Mouse (Mus musculus) embryonic fibroblast, embryonic 13.5 days (primary cell): Measurements from ENCODE around the gene Gfi1. TPM values are rescaled to one million over a fixed set of nuclear protein-coding genes. Genes with fewer than 3 reads are reported as not detected.
A peak's percentile ranks its signal among the peaks of the same experiment; 100 is the strongest.

Experiments
- H3K27ac ChIP-seq: 2 replicates; pipeline ENCODE4 v1.5.1; 2012; ENCODE audit warnings: low read length, control low read depth, inconsistent platforms; ENCODE audit not compliant: insufficient read depth
- H3K4me1 ChIP-seq: 2 replicates; pipeline ENCODE4 v1.6.1; 2011; ENCODE audit warnings: low read length; ENCODE audit not compliant: control insufficient read depth, insufficient read depth
- H3K4me3 ChIP-seq: 2 replicates; pipeline ENCODE4 v1.5.1; 2011; ENCODE audit warnings: mild to moderate bottlenecking, control low read depth, low read length; ENCODE audit not compliant: insufficient read depth
- CTCF ChIP-seq: IDR thresholded peaks from 2 replicates; pipeline ENCODE4 v1.5.1; 2011; ENCODE audit warnings: mild to moderate bottlenecking, control low read depth, low read length, moderate library complexity, borderline replicate concordance; ENCODE audit not compliant: insufficient read depth
- POLR2A ChIP-seq: IDR thresholded peaks from 2 replicates; pipeline ENCODE4 v1.6.1; 2011; ENCODE audit warnings: low read depth, mild to moderate bottlenecking, control low read depth, low read length, moderate library complexity
- polyA plus RNA-seq: library from polyadenylated mRNA; stranded (reverse); fragments of >200 nt; gene quantifications from 2 replicates; pipeline ENCODE4 v1.2.4, GENCODE M21; 2011; ENCODE audit warnings: low read depth; ENCODE audit not compliant: missing spikeins, insufficient read length

Gfi1 gene
- polyA plus RNA-seq, 1 experiment = not detected

DNA sequence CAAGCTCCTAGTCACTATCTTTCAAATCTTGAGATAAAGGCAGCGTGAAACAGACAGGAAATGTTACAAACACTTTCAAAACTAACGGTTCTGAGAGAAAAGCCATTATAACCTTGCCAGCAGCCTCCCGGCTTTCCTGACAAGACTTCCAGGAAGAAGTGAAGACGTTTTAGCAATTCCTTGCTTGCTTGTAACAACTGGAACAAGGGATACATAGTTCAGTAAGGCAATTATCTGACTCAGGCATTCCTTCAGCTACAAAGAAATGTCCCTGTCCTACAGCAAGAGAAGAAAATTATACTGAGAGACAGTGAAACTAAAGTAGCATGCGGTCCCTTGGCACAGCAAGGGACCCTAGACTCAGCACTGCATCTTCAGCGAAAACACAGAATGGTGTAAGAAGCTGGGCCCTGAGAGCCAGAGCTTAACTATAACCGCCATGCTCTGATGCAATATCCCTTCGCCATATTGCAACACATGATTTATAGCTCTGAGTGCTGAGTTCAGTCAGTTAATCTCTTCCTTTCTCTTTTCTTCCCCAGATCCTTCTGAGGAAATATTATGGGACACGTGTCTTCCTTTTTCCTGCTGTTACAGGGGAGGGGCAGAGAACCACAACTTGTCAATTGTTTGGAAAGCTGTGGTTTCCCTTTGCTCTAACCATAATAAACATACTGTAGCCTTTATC, 23.5 kb upstream of the Gfi1 start:
- Histone ChIP-seq H3K27ac (peak overlapping the region; percentile 88), H3K4me1 (peaks cover 9% of the 10 kb centered on the region), H3K4me3 (no peak overlapping the region)
- 0 out of 2 replicates have a peak, but pooled peaks have one; percentile 12 for TF ChIP-seq POLR2A
- no peak for TF ChIP-seq CTCF

DNA sequence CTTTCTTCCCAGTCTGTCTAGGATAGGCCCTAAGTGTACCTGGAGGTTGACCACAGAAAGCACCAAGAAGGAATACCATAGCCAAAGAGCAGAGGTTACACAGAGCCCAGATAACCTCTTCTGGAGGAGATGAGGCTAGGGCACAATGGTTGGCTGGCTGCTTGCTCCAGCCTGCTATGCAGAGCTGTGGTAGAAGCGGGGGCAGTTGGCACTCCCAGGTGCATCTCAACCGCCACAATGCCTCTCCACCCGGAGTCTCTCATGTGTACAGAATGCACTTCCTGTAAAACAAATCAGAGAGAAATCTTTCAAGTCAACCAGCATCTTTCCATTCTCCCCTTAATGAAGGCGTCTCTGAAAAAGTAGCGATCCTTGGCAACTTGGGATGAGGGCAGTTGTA, 13.2 kb upstream of the Gfi1 start:
- no peak for TF ChIP-seq CTCF
- no peak for TF ChIP-seq POLR2A
- H3K4me1 ChIP-seq = no peaks in the 10 kb centered on the region
- no peak overlapping the region for H3K27ac ChIP-seq
- no peak overlapping the region for H3K4me3 ChIP-seq

DNA sequence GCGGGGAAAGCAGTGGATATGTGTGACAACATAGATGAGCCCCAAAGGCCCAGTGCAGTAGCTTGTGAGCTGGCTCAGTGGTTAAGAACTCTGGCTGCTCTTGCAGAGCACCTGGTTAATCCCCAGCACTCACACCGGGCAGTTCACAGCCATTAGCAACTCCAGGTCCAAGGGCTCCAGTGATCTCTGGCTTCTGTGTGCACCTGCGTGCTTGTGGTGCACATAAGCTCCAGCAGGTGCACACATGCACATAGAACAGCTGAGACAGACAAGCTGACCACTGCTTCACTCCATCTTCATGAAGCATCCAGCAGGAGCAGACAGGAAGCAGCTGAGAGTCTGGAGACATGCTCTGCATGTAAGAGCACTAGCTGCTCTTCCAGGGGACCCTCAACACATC, 12.5 kb upstream of the Gfi1 start:
- TF ChIP-seq POLR2A (no peak), CTCF (no peak)
- Histone ChIP-seq H3K4me1 (no peaks in the 10 kb centered on the region), H3K4me3 (no peak overlapping the region), H3K27ac (no peak overlapping the region)

- TF ChIP-seq CTCF = no peak
- no peak for TF ChIP-seq POLR2A
- no peak overlapping the region for H3K4me3 ChIP-seq
- no peak overlapping the region for H3K27ac ChIP-seq
- H3K4me1 ChIP-seq = no peaks in the 10 kb centered on the region
Observed at GRCm38 (mm10) chr5:107736171-107736570, 10.3 kb upstream of the Gfi1 start.

DNA sequence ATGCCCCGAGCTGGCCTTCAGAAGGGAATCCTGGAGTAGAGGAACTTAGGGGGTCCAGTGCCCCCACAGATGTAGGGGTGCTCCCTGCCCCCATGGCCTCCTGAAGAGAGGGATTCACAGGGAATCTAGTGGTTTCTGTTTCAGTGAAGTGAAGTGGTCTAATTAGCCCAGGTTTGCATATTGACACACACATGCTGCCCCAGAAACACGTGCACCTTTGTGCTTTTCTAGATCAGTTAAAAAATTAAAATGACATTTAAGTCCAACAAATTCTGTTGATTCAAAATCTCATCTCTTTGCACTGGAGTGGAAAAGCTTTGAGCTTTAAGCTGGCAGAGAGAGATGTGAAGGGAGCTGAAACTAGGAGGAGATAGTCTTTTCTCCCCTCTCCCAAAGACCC, 6.0 kb upstream of the Gfi1 start:
- H3K4me1 ChIP-seq = no peaks in the 10 kb centered on the region
- TF ChIP-seq CTCF (no peak), POLR2A (no peak)
- no peak overlapping the region for H3K27ac ChIP-seq
- H3K4me3 ChIP-seq = no peak overlapping the region

DNA sequence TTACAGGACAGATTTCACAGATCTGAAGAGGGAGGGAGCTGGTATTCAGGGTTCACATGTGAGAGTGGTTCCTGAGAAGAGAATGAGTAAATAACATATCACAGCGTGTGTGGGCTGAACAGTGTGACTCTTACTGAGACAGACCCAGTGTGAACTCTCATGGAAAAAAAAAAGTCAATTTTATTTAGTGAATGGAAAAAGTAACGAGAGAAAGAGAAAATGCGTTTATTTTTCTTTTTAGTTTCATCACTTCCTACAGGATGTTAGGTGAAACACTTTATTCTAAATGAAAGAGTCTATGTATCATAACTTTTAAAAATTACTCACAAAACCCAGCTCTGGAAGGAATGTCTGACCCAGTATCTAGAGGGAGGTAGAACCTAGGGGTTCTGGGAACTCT, 5.6 kb upstream of the Gfi1 start:
- H3K27ac ChIP-seq = no peak overlapping the region
- H3K4me3 ChIP-seq = no peak overlapping the region
- TF ChIP-seq POLR2A (no peak), CTCF (no peak)
- H3K4me1 ChIP-seq = no peaks in the 10 kb centered on the region

GRCm38 (mm10) chr5:107727007-107727402, 1.2 kb upstream of the Gfi1 start:
- Histone ChIP-seq H3K27ac (no peak overlapping the region), H3K4me1 (peaks cover 1% of the 10 kb centered on the region; the same call in 1 of the 2 replicates), H3K4me3 (no peak overlapping the region)
- TF ChIP-seq POLR2A (no peak), CTCF (no peak)

GRCm38 (mm10) chr5:107726281-107727006, 608 bp upstream of the Gfi1 start:
- no peak for TF ChIP-seq CTCF
- no peak overlapping the region for H3K27ac ChIP-seq
- peak overlapping the region; percentile 18; the same call in 1 of the 2 replicates for H3K4me3 ChIP-seq
- H3K4me1 ChIP-seq = peaks cover 1% of the 10 kb centered on the region; the same call in 1 of the 2 replicates

DNA sequence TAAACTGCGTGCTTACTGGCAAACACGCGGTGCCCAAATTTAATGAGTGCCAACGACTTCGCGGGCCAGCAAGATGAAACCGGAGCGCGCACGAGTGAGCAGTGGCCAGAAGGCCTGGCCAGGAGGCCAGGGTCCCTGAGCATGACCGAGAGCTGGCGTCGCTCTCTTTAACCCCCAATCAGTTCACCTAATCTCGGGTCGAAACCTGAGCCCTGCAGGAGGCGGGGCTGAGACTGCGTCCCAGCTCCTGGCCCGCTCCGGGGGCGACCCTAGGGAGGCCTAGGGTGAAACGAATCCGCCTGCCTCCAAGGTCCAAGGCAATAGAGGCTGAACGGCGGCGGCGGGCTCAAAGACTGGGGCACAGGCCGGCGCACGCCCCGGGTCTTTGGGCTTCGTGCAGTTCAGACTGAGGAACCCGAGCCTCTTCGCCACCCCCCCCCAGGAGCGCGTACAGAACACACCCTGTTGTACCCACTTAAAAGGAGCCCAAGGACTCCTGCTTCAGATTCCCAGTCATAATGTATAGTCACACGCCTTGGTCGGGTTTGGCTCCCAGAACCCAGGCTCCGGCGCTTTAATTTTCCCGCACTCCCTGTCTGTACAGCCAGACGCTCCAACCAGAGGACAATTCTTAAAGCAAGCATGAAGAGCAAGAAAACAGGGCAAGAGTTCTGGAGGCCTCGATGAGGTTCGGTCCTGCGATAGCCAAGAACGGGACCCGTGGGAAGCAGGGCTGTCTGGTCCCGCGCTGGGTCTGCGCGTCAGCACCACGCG, 988 bp downstream of the Gfi1 start:
- Histone ChIP-seq H3K4me3 (no peak overlapping the region), H3K4me1 (peaks cover 1% of the 10 kb centered on the region; the same call in 1 of the 2 replicates), H3K27ac (no peak overlapping the region)
- TF ChIP-seq CTCF = no peak
- no peak for TF ChIP-seq POLR2A
